Mouse (Mus musculus) E14TG2a.4 (cell line): ENCODE data around the gene Ide.

Experiments used
- CTCF ChIP-seq: conservative IDR thresholded peaks from 2 replicates; pipeline ENCODE4 v1.5.1; 2014; ENCODE audit warnings: low read length
- NANOG ChIP-seq: IDR thresholded peaks from 2 replicates; pipeline ENCODE4 v1.6.1; 2014; ENCODE audit warnings: borderline replicate concordance, low read length, mixed read lengths
- POU5F1 ChIP-seq: IDR thresholded peaks from 2 replicates; pipeline ENCODE4 v1.6.1; 2014; ENCODE audit warnings: low read length, borderline replicate concordance

DNA sequence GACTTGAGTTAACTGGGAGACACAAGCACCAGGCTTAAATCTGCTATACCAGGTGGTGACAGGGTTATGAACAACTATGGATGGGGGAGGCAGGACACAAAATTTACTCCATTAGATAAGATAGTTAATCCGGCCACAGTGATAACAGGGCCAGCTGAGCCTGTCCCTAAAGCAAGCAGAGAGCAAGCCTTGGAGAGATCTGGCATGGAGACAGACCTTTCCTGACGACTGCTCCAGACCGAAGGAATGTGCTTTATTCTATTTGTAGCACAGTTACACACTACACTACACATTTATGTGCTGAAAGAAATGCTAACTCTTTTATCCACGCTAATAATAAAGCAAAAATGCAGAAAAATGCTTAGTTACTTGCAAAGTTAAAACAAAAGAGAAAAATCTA lies 46.0 kb downstream of the Ide start:
- TF ChIP-seq CTCF, result no peak
- no peak for TF ChIP-seq POU5F1
- no peak for TF ChIP-seq NANOG
